Mouse (Mus musculus) liver, embryonic 14.5 days (tissue): Measurements from ENCODE around the gene 1700102P08Rik. TPM values are rescaled to one million over a fixed set of nuclear protein-coding genes. Genes with fewer than 3 reads are reported as not detected.
A peak's percentile ranks its signal among the peaks of the same experiment; 100 is the strongest.

Experiments
- ATAC-seq: fragments of 200-750 bp; cut with Nextera tagmentation; 2 replicates; pipeline ENCODE4 v1.8.0; 2017; ENCODE audit warnings: moderate number of reproducible peaks, mild to moderate bottlenecking, moderate library complexity; ENCODE audit not compliant: insufficient read depth
- DNase-seq, 3 experiments: peaks; one replicate each; pipeline ENCODE4 v3.0.0-alpha.2; 2012 to 2013; ENCODE audit warnings: low read depth in 3 of 3, low spot score in 3 of 3
- H3K27ac ChIP-seq: fragments of 300-500 bp; sonication (generic); 2 replicates; pipeline ENCODE4 v1.5.1; 2014; ENCODE audit warnings: moderate library complexity, mild to moderate bottlenecking, control low read depth, inconsistent platforms
- H3K27me3 ChIP-seq: fragments of 300-500 bp; sonication (generic); 2 replicates; pipeline ENCODE4 v1.6.1; 2014; ENCODE audit warnings: mild to moderate bottlenecking, low read length, moderate library complexity; ENCODE audit not compliant: control insufficient read depth, insufficient read depth
- H3K36me3 ChIP-seq: fragments of 300-500 bp; sonication (generic); replicated peaks from 2 replicates; pipeline ENCODE4 v1.6.1; 2014; ENCODE audit warnings: low read depth; ENCODE audit not compliant: control insufficient read depth, insufficient read depth
- H3K4me1 ChIP-seq, 2 experiments: fragments of 200-500 bp in 1 of 2; fragments of 300-500 bp in 1 of 2; sonication (generic) in 1 of 2; replicated peaks; 2 replicates each; pipeline ENCODE4 v1.6.1; 2012 to 2014; ENCODE audit warnings: antibody characterized with exemption in 1 of 2, inconsistent platforms in 1 of 2, low read length in 1 of 2; ENCODE audit not compliant: control insufficient read depth in 2 of 2, insufficient read depth in 2 of 2
- H3K4me2 ChIP-seq: fragments of 300-500 bp; sonication (generic); 2 replicates; pipeline ENCODE4 v1.6.1; 2014; ENCODE audit warnings: low read depth, mild to moderate bottlenecking, control low read depth, moderate library complexity
- H3K4me3 ChIP-seq, 2 experiments: fragments of 200-500 bp in 1 of 2; fragments of 300-500 bp in 1 of 2; sonication (generic) in 1 of 2; 2 replicates each; pipeline ENCODE4 v1.5.1; 2012 to 2014; ENCODE audit warnings: low read depth in 2 of 2, low read length in 2 of 2, mild to moderate bottlenecking in 2 of 2, control low read depth in 1 of 2, inconsistent platforms in 1 of 2, moderate library complexity in 1 of 2; ENCODE audit not compliant: insufficient read depth in 1 of 2
- H3K9ac ChIP-seq: fragments of 300-500 bp; sonication (generic); replicated peaks from 2 replicates; pipeline ENCODE4 v1.6.1; 2014; ENCODE audit warnings: mild to moderate bottlenecking, control low read depth, moderate library complexity
- H3K9me3 ChIP-seq: fragments of 300-500 bp; sonication (generic); 2 replicates; pipeline ENCODE4 v1.6.1; 2016; ENCODE audit warnings: low read length, mixed read lengths; ENCODE audit not compliant: control insufficient read depth
- CTCF ChIP-seq: IDR thresholded peaks from 2 replicates; pipeline ENCODE4 v1.5.1; 2016; ENCODE audit warnings: antibody characterized with exemption, low read depth, control low read depth
- EP300 ChIP-seq: IDR thresholded peaks from 2 replicates; pipeline ENCODE4 v1.6.1; 2016; ENCODE audit warnings: antibody characterized with exemption, low read depth
- WGBS: fragments of 180-500 bp; shearing (Covaris S2); extraction: QIAGEN DNeasy Blood & Tissue Kit; methylation state at CpG from one replicate; pipeline ENCODE4 v1.1.7; 2014; ENCODE audit not compliant: insufficient replicate concordance; 5-methylcytosine and 5-hydroxymethylcytosine counted together
- polyA plus RNA-seq, 2 experiments: library from polyadenylated mRNA; depleted of rRNA in 1 of 2; stranded (reverse) in 1 of 2; unstranded in 1 of 2; fragments of >200 nt; fragmentation: Nextera tagmentation in 1 of 2; extraction: Ambion mirVana in 1 of 2; gene quantifications; 2 replicates each; pipeline versions ENCODE4 v1.2.1 to v1.2.3; 2012 to 2014

Gene 1700102P08Rik
- polyA plus RNA-seq, 2 experiments, result 0.49 to 0.52 TPM

DNA sequence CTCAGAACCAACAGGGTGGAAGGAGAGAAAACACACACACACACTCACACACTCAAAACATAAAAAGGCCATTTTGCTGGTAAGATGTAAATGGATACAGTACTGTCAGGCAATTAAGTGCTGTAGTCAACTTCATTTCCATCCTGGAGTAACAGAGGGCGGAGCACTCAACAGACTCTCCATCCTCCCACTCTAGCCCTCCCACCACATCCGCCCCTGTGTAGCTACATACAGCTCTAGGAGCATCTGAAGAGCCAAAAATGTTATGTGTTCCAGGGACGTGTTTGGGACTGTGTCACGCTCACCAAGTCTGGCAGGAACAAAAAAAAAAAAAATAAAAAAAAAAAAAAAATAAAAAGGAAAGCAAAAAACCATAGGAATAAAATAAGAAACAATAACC is 10.5 kb downstream of the 1700102P08Rik start:
- Histone ChIP-seq H3K27ac (no peak overlapping the region), H3K4me3 (no peak overlapping the region), H3K9ac (no peak overlapping the region), H3K4me2 (no peak overlapping the region), H3K4me1 (peaks cover 0 to 3% of the 10 kb centered on the region in 2 experiments; a peak in 2 of 4 replicates), H3K36me3 (no peaks in the 10 kb centered on the region), H3K27me3 (no peaks in the 10 kb centered on the region), H3K9me3 (no peaks in the 10 kb centered on the region)
- TF ChIP-seq CTCF, result no peak
- TF ChIP-seq EP300, result no peak
- whole genome bisulfite sequencing, result 73% methylated on average over 4 of the region's 4 CpGs
- no peak for DNase-seq
- no peak for ATAC-seq

GRCm38 (mm10) chr9:108404451-108404850 is 11.8 kb downstream of the 1700102P08Rik start:
- H3K4me2 ChIP-seq, result no peak overlapping the region

DNA sequence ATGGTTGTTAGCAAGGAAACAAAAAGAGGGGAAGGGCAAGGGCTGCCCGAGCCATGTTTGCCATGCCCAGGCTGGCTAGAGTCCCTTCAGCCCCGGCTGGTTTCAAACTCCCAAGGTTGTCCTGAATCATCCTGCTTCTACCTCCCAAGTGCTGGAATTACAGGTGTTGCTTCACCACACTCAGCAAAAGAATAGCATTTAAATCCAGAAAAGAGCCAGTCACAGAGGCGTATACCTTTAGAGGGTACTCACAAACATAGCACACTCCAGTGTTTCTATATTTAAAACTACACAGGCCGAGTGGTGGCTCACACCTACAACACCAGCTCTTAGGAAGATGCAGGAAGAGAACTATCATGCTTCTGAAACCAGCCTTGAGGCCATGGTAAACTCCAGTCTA is 16.9 kb downstream of the 1700102P08Rik start:
- WGBS, result 67% methylated on average over 4 of the region's 4 CpGs
- Histone ChIP-seq H3K4me3 (no peak overlapping the region), H3K9me3 (no peaks in the 10 kb centered on the region), H3K9ac (no peak overlapping the region), H3K4me2 (no peak overlapping the region), H3K27me3 (no peaks in the 10 kb centered on the region), H3K36me3 (no peaks in the 10 kb centered on the region), H3K4me1 (no peaks in the 10 kb centered on the region; a peak in 1 of 4 replicates), H3K27ac (no peak overlapping the region)
- TF ChIP-seq EP300, result no peak
- TF ChIP-seq CTCF, result no peak
- DNase-seq (no peak), ATAC-seq (no peak)

More at GRCm38 (mm10) chr9:108404451-108404850, 11.8 kb downstream of the 1700102P08Rik start:
- peak; percentile 16; the same call in 1 of the 2 replicates for TF ChIP-seq CTCF
- no peak for TF ChIP-seq EP300
- H3K27me3 ChIP-seq, result no peaks in the 10 kb centered on the region
- peak in 1 of 3 experiments; percentile 17 for DNase-seq
- H3K4me3 ChIP-seq, result no peak overlapping the region
- no peaks in the 10 kb centered on the region for H3K36me3 ChIP-seq
- no peak overlapping the region for H3K27ac ChIP-seq
- H3K9ac ChIP-seq, result no peak overlapping the region
- H3K9me3 ChIP-seq, result no peaks in the 10 kb centered on the region
- ATAC-seq, result no peak
- peaks cover 0 to 3% of the 10 kb centered on the region in 2 experiments; a peak in 2 of 4 replicates for H3K4me1 ChIP-seq
- WGBS, result 33% methylated on average over 8 of the region's 8 CpGs

DNA sequence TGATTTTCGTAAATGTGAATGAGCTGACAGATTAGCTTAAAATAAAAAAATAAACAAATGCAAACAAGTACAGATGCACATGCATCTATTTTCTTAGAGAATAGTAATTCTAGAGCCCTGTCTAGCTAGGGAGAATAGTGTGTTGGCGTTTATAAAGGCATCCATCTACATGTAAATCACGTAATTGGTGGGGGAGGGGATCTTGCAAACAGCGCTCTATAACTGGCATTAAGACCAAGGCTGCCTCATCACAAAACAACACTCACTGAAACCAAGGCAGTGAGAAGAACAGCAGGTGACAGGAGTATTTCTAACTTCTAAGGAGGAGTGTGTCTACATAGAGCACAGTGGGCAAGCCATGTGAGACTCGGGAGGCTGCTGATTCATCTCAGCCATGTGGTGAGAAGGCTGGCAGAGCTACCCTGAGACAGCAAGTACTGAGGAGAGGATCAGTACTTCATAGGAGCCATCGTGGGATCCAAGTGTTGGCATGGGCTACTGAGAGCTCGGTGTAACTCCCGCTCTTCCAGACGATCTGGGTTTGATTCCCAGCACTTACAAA is 18.9 kb downstream of the 1700102P08Rik start:
- no peak overlapping the region for H3K4me2 ChIP-seq
- TF ChIP-seq CTCF, result no peak
- no peak for TF ChIP-seq EP300
- 65% methylated on average over 9 of the region's 9 CpGs for WGBS
- H3K9me3 ChIP-seq, result no peaks in the 10 kb centered on the region
- no peaks in the 10 kb centered on the region for H3K27me3 ChIP-seq
- no peaks in the 10 kb centered on the region for H3K4me1 ChIP-seq
- ATAC-seq (no peak), DNase-seq (no peak)
- H3K4me3 ChIP-seq, result no peak overlapping the region
- H3K27ac ChIP-seq, result no peak overlapping the region
- no peaks in the 10 kb centered on the region for H3K36me3 ChIP-seq
- no peak overlapping the region for H3K9ac ChIP-seq

GRCm38 (mm10) chr9:108412221-108412620 is 19.6 kb downstream of the 1700102P08Rik start:
- Histone ChIP-seq H3K27ac (no peak overlapping the region), H3K36me3 (no peaks in the 10 kb centered on the region), H3K4me1 (no peaks in the 10 kb centered on the region), H3K27me3 (no peaks in the 10 kb centered on the region), H3K4me2 (no peak overlapping the region), H3K9me3 (no peaks in the 10 kb centered on the region), H3K9ac (no peak overlapping the region), H3K4me3 (no peak overlapping the region)
- 82% methylated on average over 1 of the region's 1 CpGs for WGBS
- ATAC-seq (no peak), DNase-seq (peak in 2 of 3 experiments; percentile 14 to 19)
- TF ChIP-seq EP300 (no peak), CTCF (peak; percentile 52)
